Mouse (Mus musculus) MEL (cell line): ENCODE data around the gene Emsy.

Source experiments
- CTCF ChIP-seq, 3 experiments: IDR thresholded peaks in 2 of 3; conservative IDR thresholded peaks in 1 of 3; 2 replicates each; pipeline ENCODE4 v1.5.1; 2011 to 2012; ENCODE audit warnings: low read length in 3 of 3, low read depth in 2 of 3, mild to moderate bottlenecking in 2 of 3, improper control_type of control experiment in 1 of 3, inconsistent platforms in 1 of 3, mixed read lengths in 1 of 3, moderate library complexity in 1 of 3; ENCODE audit not compliant: control insufficient read depth in 1 of 3, insufficient read depth in 1 of 3, poor library complexity in 1 of 3, severe bottlenecking in 1 of 3
- KAT2A ChIP-seq: conservative IDR thresholded peaks from 2 replicates; pipeline ENCODE4 v1.6.1; 2012; ENCODE audit warnings: low read depth, low read length, improper control_type of control experiment, inconsistent platforms
- MAX ChIP-seq: IDR thresholded peaks from 2 replicates; pipeline ENCODE4 v1.6.1; 2011; ENCODE audit warnings: low read length, improper control_type of control experiment
- MXI1 ChIP-seq: IDR thresholded peaks from 2 replicates; pipeline ENCODE4 v1.6.1; 2011; ENCODE audit warnings: mild to moderate bottlenecking, low read depth, low read length, improper control_type of control experiment
- POLR2A ChIP-seq, 2 experiments: IDR thresholded peaks; 2 replicates each; pipeline ENCODE4 v1.6.1; 2011 to 2012; ENCODE audit warnings: low read length in 2 of 2, mild to moderate bottlenecking in 2 of 2, control low read depth in 1 of 2, improper control_type of control experiment in 1 of 2, low read depth in 1 of 2, moderate library complexity in 1 of 2; ENCODE audit not compliant: control insufficient read depth in 1 of 2, insufficient read depth in 1 of 2, poor library complexity in 1 of 2

DNA sequence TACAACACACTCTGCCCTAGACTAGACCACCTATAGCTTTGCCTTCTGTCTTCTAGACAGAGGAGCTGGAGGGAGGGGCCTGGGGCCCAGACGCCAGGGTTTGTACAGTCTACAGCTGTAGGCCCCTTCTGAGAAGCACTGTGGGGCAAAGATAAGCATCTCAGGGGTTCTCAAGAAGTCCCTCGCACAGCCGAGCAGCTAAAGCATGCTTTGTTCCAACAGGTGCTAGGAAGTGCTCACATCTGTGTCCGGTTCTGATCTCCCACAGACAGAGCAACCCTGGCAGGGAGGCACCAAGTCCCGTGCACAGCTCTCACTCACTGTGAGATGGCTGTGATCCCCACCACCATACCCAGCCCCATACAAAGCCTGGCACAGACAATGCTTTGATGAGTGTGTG is 93.6 kb downstream of the Emsy start:
- TF ChIP-seq CTCF (IDR thresholded peaks at IDR 0.05 in 2 of 3, conservative IDR thresholded peaks at IDR 0.05 in 1 of 3; ENCODE audit: control insufficient read depth in 1 of 3, insufficient read depth in 1 of 3, low read depth in 2 of 3, low read length in 3 of 3, poor library complexity in 1 of 3, severe bottlenecking in 1 of 3), result no peak
- TF ChIP-seq POLR2A (IDR thresholded peaks at IDR 0.05; ENCODE audit: control insufficient read depth in 1 of 2, insufficient read depth in 1 of 2, low read depth in 1 of 2, low read length in 2 of 2, poor library complexity in 1 of 2), result no peak
- no peak for TF ChIP-seq MXI1
- TF ChIP-seq MAX, result no peak
- TF ChIP-seq KAT2A, result no peak
